8 mouse cellular contexts compared by ENCODE assay signal in genomic region chr8:111940171-111941100, GRCm38 (mm10). TPM values are rescaled to one million over a fixed set of nuclear protein-coding genes. Genes with fewer than 3 reads are reported as not detected.
DNase-seq lines count a peak whose midpoint lies in the region; ATAC-seq and TF ChIP-seq lines count a peak whose summit lies in the region.

TSS of gene Gabarapl2 (plus strand) at chr8:111940703.

- TF ChIP-seq EP300 in liver, embryonic 14.5 days (IDR thresholded peaks at IDR 0.05; ENCODE audit: low read depth): no peak
- peak; percentile 48 for TF ChIP-seq EP300 in stomach, postnatal 0 days (optimal IDR thresholded peaks at IDR 0.05)

- peaks cover 23% of the 10 kb centered on the region for H3K4me1 ChIP-seq in forebrain, embryonic 10.5 days
- peaks cover 19% of the 10 kb centered on the region for H3K4me1 ChIP-seq in heart, embryonic 15.5 days (replicated peaks)
- peaks cover 16 to 22% of the 10 kb centered on the region in 2 experiments for H3K4me1 ChIP-seq in liver, embryonic 14.5 days (replicated peaks; ENCODE audit: control insufficient read depth in 2 of 2, insufficient read depth in 2 of 2, low read length in 1 of 2)
- H3K4me1 ChIP-seq in neural tube, embryonic 11.5 days (ENCODE audit: control insufficient read depth, insufficient read depth, low read length): peaks cover 9% of the 10 kb centered on the region
- H3K4me1 ChIP-seq in stomach, postnatal 0 days (replicated peaks; ENCODE audit: control insufficient read depth, insufficient read depth): no peaks in the 10 kb centered on the region; the same call in 1 of the 2 replicates

- WGBS in forebrain, embryonic 10.5 days: under 1% methylated on average over 65 of the region's 65 CpGs
- WGBS in heart, embryonic 15.5 days: under 1% methylated on average over 65 of the region's 65 CpGs
- under 1% methylated on average over 65 of the region's 65 CpGs for WGBS in liver, embryonic 14.5 days (ENCODE audit: insufficient replicate concordance)
- WGBS in neural tube, embryonic 11.5 days: under 1% methylated on average over 62 of the region's 65 CpGs
- WGBS in stomach, postnatal 0 days: under 1% methylated on average over 65 of the region's 65 CpGs

- TF ChIP-seq CTCF in liver, embryonic 14.5 days (IDR thresholded peaks at IDR 0.05; ENCODE audit: low read depth): peak; percentile 2; the same call in 1 of the 2 replicates
- TF ChIP-seq CTCF in stomach, postnatal 0 days (IDR thresholded peaks at IDR 0.05; ENCODE audit: low read depth): no peak

- peak within 1 kb of the TSS; percentile 92 for H3K4me2 ChIP-seq in heart, embryonic 15.5 days
- H3K4me2 ChIP-seq in liver, embryonic 14.5 days (ENCODE audit: low read depth): peak within 1 kb of the TSS; percentile 95
- peak within 1 kb of the TSS; percentile 77 for H3K4me2 ChIP-seq in neural tube, embryonic 11.5 days (ENCODE audit: low read depth)
- peak within 1 kb of the TSS; percentile 78 for H3K4me2 ChIP-seq in stomach, postnatal 0 days (replicated peaks; ENCODE audit: low read depth)

- H3K9me3 ChIP-seq in forebrain, embryonic 10.5 days: no peaks in the 10 kb centered on the region
- no peaks in the 10 kb centered on the region for H3K9me3 ChIP-seq in heart, embryonic 15.5 days (replicated peaks)
- no peaks in the 10 kb centered on the region for H3K9me3 ChIP-seq in liver, embryonic 14.5 days (ENCODE audit: control insufficient read depth, low read length)
- H3K9me3 ChIP-seq in neural tube, embryonic 11.5 days (ENCODE audit: control insufficient read depth, low read length): no peaks in the 10 kb centered on the region
- H3K9me3 ChIP-seq in stomach, postnatal 0 days (ENCODE audit: control insufficient read depth, low read length): no peaks in the 10 kb centered on the region

- H3K9ac ChIP-seq in heart, embryonic 15.5 days: peak within 1 kb of the TSS; percentile 86
- H3K9ac ChIP-seq in liver, embryonic 14.5 days (replicated peaks): peak within 1 kb of the TSS; percentile 95
- H3K9ac ChIP-seq in neural tube, embryonic 11.5 days (ENCODE audit: low read length): peak within 1 kb of the TSS; percentile 87
- peak within 1 kb of the TSS; percentile 88 for H3K9ac ChIP-seq in stomach, postnatal 0 days (ENCODE audit: low read length)

- H3K27ac ChIP-seq in forebrain, embryonic 10.5 days: peak within 1 kb of the TSS; percentile 91
- peak within 1 kb of the TSS; percentile 79 for H3K27ac ChIP-seq in heart, embryonic 15.5 days
- H3K27ac ChIP-seq in liver, embryonic 14.5 days: peak within 1 kb of the TSS; percentile 95
- H3K27ac ChIP-seq in neural tube, embryonic 11.5 days (ENCODE audit: low read depth, low read length): 0 out of 2 replicates have a peak within 1 kb of the TSS, but pooled peaks have one; percentile 35
- peak within 1 kb of the TSS; percentile 81 for H3K27ac ChIP-seq in stomach, postnatal 0 days (replicated peaks)

- peak; percentile 86 to 93 for DNase-seq in CD8-positive naive resting alpha-beta T cell, adult 2 months (ENCODE audit: low read depth in 2 of 2, low spot score in 2 of 2)
- DNase-seq in c-Kit-positive CD71-negative TER-119-negative erythroid progenitor cells, embryonic 14.5 days (ENCODE audit: low read depth): peak; percentile 89
- DNase-seq in forebrain, embryonic 10.5 days (ENCODE audit: extremely low spot score, low spot score): peak; percentile 95
- DNase-seq in kidney, postnatal 25 days: peak; percentile 99
- peak; percentile 94 to 95 (median 94) for DNase-seq in liver, embryonic 14.5 days (ENCODE audit: low read depth in 3 of 3, low spot score in 3 of 3)
- DNase-seq in neural tube, embryonic 11.5 days (ENCODE audit: low spot score): peak; percentile 97
- DNase-seq in stomach, postnatal 0 days (ENCODE audit: low spot score): peak; percentile 97

- no peaks in the 10 kb centered on the region for H3K27me3 ChIP-seq in forebrain, embryonic 10.5 days (ENCODE audit: poor library complexity, severe bottlenecking)
- no peaks in the 10 kb centered on the region for H3K27me3 ChIP-seq in heart, embryonic 15.5 days
- no peaks in the 10 kb centered on the region for H3K27me3 ChIP-seq in liver, embryonic 14.5 days (ENCODE audit: control insufficient read depth, insufficient read depth, low read length)
- no peaks in the 10 kb centered on the region for H3K27me3 ChIP-seq in neural tube, embryonic 11.5 days (ENCODE audit: control insufficient read depth, insufficient read depth, low read length)
- H3K27me3 ChIP-seq in stomach, postnatal 0 days (ENCODE audit: control insufficient read depth, insufficient read depth, low read length): no peaks in the 10 kb centered on the region

- ATAC-seq in heart, embryonic 15.5 days (replicated peaks; ENCODE audit: insufficient number of reproducible peaks, insufficient read depth, low FRiP score, low read depth): peak; percentile 99
- ATAC-seq in liver, embryonic 14.5 days (ENCODE audit: insufficient read depth): peak; percentile 89
- ATAC-seq in neural tube, embryonic 11.5 days (ENCODE audit: insufficient read depth, low FRiP score, low TSS enrichment): peak; percentile 98
- peak; percentile 95 for ATAC-seq in stomach, postnatal 0 days (ENCODE audit: low FRiP score, low TSS enrichment)

- H3K36me3 ChIP-seq in forebrain, embryonic 10.5 days (replicated peaks): peaks cover 36% of the 10 kb centered on the region
- peaks cover 25% of the 10 kb centered on the region for H3K36me3 ChIP-seq in heart, embryonic 15.5 days
- H3K36me3 ChIP-seq in liver, embryonic 14.5 days (replicated peaks; ENCODE audit: control insufficient read depth, insufficient read depth, low read depth): peaks cover 27% of the 10 kb centered on the region
- peaks cover 2% of the 10 kb centered on the region for H3K36me3 ChIP-seq in neural tube, embryonic 11.5 days (ENCODE audit: control insufficient read depth, insufficient read depth, low read length)
- peaks cover 2% of the 10 kb centered on the region; the same call in 1 of the 2 replicates for H3K36me3 ChIP-seq in stomach, postnatal 0 days (ENCODE audit: control insufficient read depth, insufficient read depth, low read length)

- H3K4me3 ChIP-seq in forebrain, embryonic 10.5 days: peak within 1 kb of the TSS; percentile 100
- H3K4me3 ChIP-seq in heart, embryonic 15.5 days: peak within 1 kb of the TSS; percentile 98
- peak within 1 kb of the TSS; percentile 83 for H3K4me3 ChIP-seq in liver, embryonic 14.5 days (ENCODE audit: insufficient read depth in 1 of 2, low read depth in 2 of 2, low read length in 2 of 2)
- H3K4me3 ChIP-seq in neural tube, embryonic 11.5 days (ENCODE audit: low read depth, low read length): peak within 1 kb of the TSS; percentile 96
- H3K4me3 ChIP-seq in stomach, postnatal 0 days (ENCODE audit: low read depth, low read length): peak within 1 kb of the TSS; percentile 76

RNA-seq across cellular contexts. Expression of gene Gabarapl2, which starts in this region (rescaled TPM):
- polyA plus RNA-seq in forebrain, embryonic 10.5 days (2016; fragmentation: Nextera tagmentation; extraction: Ambion mirVana): 204 and 213 TPM in 2 replicates
- 207 and 220 TPM in 2 replicates for polyA plus RNA-seq in heart, embryonic 15.5 days (2015; fragmentation: Nextera tagmentation; extraction: Ambion mirVana)
- polyA plus RNA-seq in liver, embryonic 14.5 days (2012; rRNA removed): 26.5 and 50.5 TPM in 2 replicates
- polyA plus RNA-seq in liver, embryonic 14.5 days (2014; fragmentation: Nextera tagmentation; extraction: Ambion mirVana): 184 and 188 TPM in 2 replicates
- polyA plus RNA-seq in neural tube, embryonic 11.5 days (2014; fragmentation: Nextera tagmentation; extraction: Ambion mirVana): 314 and 318 TPM in 2 replicates
- 290 and 292 TPM in 2 replicates for polyA plus RNA-seq in stomach, postnatal 0 days (2015; fragmentation: Nextera tagmentation; extraction: Ambion mirVana)

Comparison
In these comparisons a context has a peak if more than half of its experiments do, and no peak if none do; other contexts are left out.
1. Peak in every context shown above with its lines: DNase-seq, ATAC-seq, H3K4me3 ChIP-seq and H3K27ac ChIP-seq.
2. H3K27ac ChIP-seq: peak in every context shown above with its lines; median percentile 95 in liver, embryonic 14.5 days; 91 in forebrain, embryonic 10.5 days; 81 in stomach, postnatal 0 days; 79 in heart, embryonic 15.5 days; 35 in neural tube, embryonic 11.5 days.